Mouse (Mus musculus): ENCODE measurements around the gene Arrdc3.
"Not testable (repeated sequence)": the region's sequence is repeated elsewhere in the genome, so short reads cannot be mapped to it uniquely, and the experiment has no call there.

Gene Arrdc3

GRCm38 (mm10) chr13:80883190-80883589 is at the start of gene Arrdc3:
Arrdc3 (plus strand) TSS chr13:80883384.
- DNase-seq (ENCODE audit: low spot score in 2 of 2): peak; percentile 98

DNA sequence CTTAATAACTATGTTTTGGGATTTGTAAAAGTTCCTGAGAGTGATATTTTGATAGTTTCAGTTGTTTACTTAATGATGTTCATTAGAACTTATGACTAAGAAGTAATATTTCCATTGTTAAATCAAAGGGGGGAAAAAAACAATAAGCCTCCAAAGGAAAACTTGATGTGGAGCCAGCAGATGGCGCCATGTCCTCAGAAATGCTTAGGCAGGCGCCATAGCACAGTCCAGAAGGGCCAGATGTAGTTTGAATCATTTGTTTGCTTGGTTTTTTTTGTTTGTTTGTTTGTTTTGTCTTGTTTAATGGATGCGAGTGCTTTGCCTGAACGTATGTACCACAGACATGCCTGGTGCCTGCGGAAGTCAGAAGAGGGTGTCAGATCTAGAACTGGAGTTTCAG is 21.0 kb upstream of the Arrdc3 start:
- peak; percentile 56 to 81 for DNase-seq (ENCODE audit: low spot score in 2 of 2)

GRCm38 (mm10) chr13:80864195-80864594 is 19.0 kb upstream of the Arrdc3 start:
- no peak for DNase-seq (ENCODE audit: low spot score in 2 of 2)

DNA sequence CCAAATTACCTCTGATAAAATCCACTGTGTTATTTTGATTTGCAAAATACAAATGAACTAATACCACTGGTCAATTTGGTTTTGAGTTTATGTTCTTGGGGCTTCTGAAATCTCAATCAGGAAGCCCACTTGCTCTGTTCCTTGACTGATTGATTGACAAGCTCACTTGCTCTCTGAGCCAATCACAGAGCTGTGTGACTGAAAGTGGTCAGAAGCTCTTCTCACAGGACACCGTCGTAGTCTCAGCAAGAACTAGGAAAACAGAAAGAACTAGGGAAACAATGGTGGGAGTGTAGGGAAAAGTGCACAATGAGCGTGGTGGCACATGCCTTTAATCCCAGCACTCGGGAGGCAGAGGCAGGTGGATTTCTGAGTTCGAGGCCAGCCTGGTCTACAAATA is 8.1 kb upstream of the Arrdc3 start:
- DNase-seq (ENCODE audit: low spot score in 2 of 2): no peak

DNA sequence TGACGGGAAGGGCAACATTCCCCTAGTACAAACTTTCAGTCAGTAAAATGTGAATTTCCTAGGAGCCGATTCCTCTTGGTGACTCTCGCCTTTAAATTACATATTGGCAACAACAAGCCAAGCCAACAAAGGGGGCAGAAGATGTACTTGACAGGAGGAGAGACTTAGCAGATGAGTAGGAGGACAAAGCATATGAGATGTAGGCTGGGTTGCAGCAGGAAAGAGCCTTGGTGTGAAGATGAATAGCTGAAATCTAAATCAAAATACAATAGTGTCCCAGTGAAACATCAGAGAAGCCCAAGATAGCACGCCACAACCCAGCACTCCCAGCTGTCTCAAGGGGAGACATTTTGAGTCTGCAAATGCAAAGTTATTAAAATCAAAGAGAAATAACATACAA is 2.4 kb upstream of the Arrdc3 start:
- DNase-seq (ENCODE audit: low spot score in 2 of 2): peak in 1 of 2 experiments; percentile 37

GRCm38 (mm10) chr13:80881722-80882500 is 1.3 kb upstream of the Arrdc3 start:
- peak; percentile 51 to 56 for DNase-seq (ENCODE audit: low spot score in 2 of 2)

DNA sequence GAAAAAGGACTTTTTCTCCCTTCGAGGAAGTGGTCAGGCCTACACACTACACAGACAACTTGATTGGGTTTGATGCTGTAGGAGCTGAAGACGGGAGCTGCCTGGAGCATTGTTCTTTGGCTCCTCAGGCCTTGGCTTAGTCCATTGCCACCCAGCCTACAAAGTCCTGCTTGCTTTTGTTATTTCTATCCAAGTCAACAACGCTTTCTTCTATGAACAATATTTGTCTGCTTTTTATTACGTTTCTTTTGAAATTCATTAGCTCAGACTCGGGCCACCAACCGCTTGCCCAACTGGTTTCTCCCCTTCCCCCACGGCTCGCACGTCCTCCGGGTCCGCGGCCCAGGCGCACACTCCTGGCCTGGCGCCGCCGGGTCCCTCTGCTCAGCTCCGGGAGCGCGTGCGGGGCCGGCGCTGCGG is 458 bp upstream of the Arrdc3 start:
- DNase-seq (ENCODE audit: low spot score in 2 of 2): no peak

DNA sequence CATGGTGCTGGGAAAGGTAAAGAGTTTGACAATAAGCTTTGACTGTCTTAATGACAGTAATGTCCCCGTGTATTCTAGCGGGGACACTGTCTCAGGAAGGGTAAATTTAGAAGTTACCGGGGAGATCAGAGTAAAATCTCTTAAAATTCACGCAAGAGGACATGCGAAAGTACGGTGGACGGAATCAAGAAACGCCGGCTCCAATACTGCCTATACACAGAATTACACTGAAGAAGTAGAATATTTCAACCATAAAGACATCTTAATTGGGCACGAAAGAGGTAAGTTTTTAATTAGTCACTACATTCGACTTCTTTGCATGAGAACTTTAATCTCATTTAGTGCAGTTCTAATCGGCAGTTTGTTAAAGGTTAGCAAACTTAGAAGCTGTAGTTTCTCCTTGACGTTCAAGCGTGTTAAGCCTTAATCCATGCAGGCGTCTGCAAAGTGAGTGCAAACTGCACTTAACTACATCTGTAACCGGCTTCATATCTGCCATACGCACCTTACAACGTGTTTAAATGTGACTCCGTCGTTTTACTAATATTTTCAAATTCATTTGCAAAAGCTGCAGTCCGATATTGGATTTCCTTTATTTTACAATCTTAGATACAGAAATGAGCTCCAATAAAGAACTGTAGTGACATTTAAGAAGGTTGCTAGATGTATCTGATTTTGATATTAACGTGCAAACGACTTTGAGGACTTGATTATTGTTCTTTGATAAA is 629 bp downstream of the Arrdc3 start:
- DNase-seq (ENCODE audit: low spot score in 2 of 2): no peak

DNA sequence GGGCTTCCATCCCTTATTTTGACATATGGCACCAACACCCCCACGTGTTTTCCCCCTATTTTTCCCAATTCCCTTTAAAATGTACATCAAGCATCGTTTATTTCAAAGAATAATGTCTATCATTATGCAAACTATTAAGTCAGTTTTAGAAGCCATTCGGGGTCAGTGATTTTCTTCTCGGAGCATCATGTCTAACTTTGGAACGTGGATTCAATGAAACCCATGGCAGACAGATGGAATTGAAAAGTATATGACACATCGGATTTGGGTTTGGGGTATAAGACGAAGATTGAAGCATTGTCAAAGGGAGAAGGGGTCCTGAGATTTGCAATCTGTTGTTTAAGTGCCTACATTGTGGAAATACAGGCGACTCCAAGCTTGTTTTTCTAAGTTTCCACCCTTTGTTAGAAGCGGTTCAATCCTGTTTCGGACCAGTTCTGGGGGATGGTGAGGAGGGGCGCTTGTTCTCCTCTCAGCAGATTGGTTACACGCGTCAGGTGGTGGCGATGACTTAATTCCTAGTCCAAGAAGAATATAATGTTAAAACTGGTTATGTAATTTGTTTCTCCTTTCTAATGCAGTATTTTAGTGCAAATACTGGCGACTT is 1.3 kb downstream of the Arrdc3 start:
- DNase-seq (ENCODE audit: low spot score in 2 of 2): peak; percentile 86 to 92

DNA sequence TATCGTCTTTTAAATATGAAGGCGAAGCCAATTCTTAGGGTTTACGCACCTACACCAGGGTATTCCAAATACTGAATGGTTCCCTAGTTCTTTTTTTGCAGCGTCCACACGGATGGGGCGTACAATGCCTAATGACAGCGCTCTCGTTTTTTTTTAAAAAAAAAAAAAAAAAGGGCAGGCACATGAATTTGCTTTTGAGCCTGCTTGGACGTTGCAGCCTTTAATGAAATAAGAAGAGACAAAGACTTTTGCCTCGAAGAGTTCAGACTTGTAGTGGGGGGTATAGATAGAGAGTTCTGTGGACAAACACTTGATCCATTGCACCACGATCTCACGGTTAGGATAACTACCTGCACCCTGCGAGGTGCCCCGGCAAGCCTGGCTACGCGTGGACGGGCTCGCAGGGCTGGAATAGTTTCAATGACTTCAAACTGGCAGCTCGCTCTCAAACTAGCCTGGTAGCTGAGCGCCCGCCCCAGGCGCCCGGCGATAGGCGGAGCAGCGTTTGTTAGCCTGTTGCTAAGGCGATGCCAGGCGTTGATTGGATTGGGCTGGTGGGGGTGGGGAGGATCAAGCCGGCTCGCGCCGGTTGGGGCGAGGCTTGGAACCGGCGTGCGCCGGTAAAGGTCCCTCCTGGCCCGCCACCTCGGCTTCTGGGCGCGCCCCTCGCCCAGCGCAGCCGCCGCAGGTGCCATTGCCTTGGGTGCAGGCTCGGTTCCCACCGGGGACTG is 2.1 kb downstream of the Arrdc3 start:
- DNase-seq (ENCODE audit: low spot score in 2 of 2): peak; percentile 97 to 98

- DNase-seq (ENCODE audit: low spot score in 2 of 2): peak; percentile 94 to 96
These were observed 2.9 kb downstream of the Arrdc3 start for GRCm38 (mm10) chr13:80885834-80886663.

DNA sequence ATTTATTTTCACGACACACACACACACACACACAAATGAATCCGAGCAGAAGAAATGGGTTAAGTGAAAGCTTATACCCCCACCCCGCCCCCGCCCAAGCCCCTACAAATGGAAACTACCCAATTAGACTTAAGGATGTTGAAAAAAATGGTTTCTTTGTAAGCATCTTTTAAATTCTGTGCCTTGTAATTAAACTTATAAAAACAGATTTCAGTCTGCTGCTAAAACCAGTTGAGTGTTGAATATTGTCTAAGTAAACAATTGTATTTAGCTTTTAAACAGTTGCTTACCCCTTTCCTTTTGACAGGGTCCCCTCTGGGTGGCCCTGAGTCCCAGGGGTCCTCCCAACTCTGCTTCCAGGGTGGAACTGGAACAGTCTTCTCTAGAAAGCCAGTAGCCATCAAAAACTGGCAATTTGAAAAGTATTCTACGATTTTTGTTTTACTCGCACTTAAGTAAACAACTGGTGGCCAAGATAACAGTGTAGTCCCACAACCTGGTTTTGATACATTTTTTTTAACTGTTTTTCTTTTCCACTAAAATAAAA is 3.6 kb downstream of the Arrdc3 start:
- no peak for DNase-seq (ENCODE audit: low spot score in 2 of 2)

DNA sequence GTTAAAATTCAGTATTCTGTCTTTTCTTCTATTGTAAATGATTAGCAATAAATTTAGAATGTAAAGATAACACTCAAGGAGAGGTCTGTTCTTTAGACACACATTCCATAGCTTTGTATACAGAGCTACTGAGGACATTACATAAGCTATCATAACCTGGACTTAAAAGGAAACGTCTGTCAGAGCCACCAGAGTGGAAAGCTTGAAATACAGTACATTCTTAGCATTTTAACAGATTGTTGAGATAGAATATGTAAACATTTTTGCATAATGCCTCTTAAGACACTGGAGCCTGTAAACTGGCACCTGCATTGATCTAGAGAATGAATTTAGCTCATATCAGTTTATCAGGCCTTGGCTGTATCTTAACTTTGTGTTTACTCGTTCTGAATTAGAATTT is 4.7 kb downstream of the Arrdc3 start:
- no peak for DNase-seq (ENCODE audit: low spot score in 2 of 2)

- DNase-seq (ENCODE audit: low spot score in 2 of 2): not testable (repeated sequence)
These were observed 11.7 kb downstream of the Arrdc3 start for GRCm38 (mm10) chr13:80894928-80895327.

GRCm38 (mm10) chr13:80897411-80897810 is 14.2 kb downstream of the Arrdc3 start:
- no peak for DNase-seq (ENCODE audit: low spot score in 2 of 2)

GRCm38 (mm10) chr13:80898095-80898494 is 14.9 kb downstream of the Arrdc3 start:
- DNase-seq (ENCODE audit: low spot score in 2 of 2): no peak

DNA sequence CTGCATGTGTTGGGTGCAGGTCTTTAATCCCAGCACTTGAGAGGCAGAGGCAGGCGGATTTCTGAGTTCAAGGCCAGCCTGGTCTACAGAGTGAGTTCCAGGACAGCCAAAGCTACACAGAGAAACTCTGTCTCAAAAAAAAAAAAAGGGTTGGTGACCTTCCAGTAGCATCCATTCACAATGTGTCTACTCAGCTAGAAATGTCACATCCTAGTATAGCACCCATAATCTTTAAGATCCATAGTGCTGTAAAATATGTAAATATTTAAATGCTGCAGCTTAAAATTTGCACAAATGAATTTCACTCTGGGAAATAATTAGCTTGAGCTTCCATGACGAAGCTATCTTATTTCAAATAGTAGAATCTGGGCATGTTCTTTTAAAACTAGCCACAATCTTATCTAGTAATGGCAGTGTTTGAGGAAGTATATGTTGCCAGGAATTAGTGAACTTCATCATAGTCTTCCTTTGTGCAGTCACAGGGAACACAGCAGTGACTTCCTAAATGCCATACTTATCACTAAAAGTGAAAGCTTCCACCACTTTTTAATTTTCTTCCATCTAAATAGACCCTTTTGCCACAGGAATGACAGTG is 16.3 kb downstream of the Arrdc3 start:
- no peak for DNase-seq (ENCODE audit: low spot score in 2 of 2)

- DNase-seq (ENCODE audit: low spot score in 2 of 2): no peak
These were observed 18.2 kb downstream of the Arrdc3 start for GRCm38 (mm10) chr13:80901432-80901831.

DNA sequence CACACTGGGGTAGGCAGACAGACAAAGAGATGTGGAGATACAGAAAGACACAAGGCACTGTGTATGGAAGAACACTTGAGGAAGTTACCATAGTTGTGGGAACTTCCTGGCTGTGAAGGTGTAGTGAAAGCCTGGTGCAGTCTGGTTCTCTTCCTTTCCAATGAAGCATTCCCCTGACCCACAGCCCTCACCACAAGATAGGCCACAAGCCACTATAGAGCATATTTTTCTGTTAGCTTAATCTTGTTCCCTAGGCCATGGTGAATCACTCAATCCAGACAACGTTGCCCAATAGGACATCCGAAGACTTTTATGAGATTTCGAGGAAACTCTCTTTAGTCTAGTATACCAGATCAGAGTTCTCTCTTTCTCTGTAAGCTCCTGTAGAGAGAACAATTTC is 19.6 kb downstream of the Arrdc3 start:
- no peak for DNase-seq (ENCODE audit: low spot score in 2 of 2)

- DNase-seq (ENCODE audit: low spot score in 2 of 2): no peak
These were observed 30.2 kb downstream of the Arrdc3 start for GRCm38 (mm10) chr13:80913361-80913760.

Data from right cerebral cortex, postnatal 10 days (tissue).